In genomic region chr11:76763053-76763740, GRCm38 (mm10) we compare ENCODE assay signal across 8 mouse cellular contexts. TPM values are rescaled to one million over a fixed set of nuclear protein-coding genes. Genes with fewer than 3 reads are reported as not detected.
DNase-seq lines count a peak whose midpoint lies in the region; ATAC-seq lines count a peak whose summit lies in the region.

TSS of gene Gosr1 (minus strand) at chr11:76763579.

- peaks cover 0 to 3% of the 10 kb centered on the region in 2 experiments; a peak in 1 of 4 replicates for H3K4me1 ChIP-seq in heart, embryonic 14.5 days (ENCODE audit: control insufficient read depth in 2 of 2, insufficient read depth in 2 of 2, low read length in 2 of 2)
- peaks cover 8% of the 10 kb centered on the region for H3K4me1 ChIP-seq in liver, embryonic 13.5 days (replicated peaks)
- H3K4me1 ChIP-seq in stomach, embryonic 16.5 days (ENCODE audit: control insufficient read depth, insufficient read depth, low read length) = no peaks in the 10 kb centered on the region

- no peaks in the 10 kb centered on the region for H3K9me3 ChIP-seq in heart, embryonic 14.5 days (ENCODE audit: control insufficient read depth, low read length)
- no peaks in the 10 kb centered on the region for H3K9me3 ChIP-seq in liver, embryonic 13.5 days (replicated peaks)
- no peaks in the 10 kb centered on the region for H3K9me3 ChIP-seq in stomach, embryonic 16.5 days (replicated peaks; ENCODE audit: control insufficient read depth, low read length)

- no peaks in the 10 kb centered on the region; the same call in 1 of the 2 replicates for H3K27me3 ChIP-seq in heart, embryonic 14.5 days (ENCODE audit: control insufficient read depth, insufficient read depth, low read length)
- H3K27me3 ChIP-seq in liver, embryonic 13.5 days = no peaks in the 10 kb centered on the region
- no peaks in the 10 kb centered on the region for H3K27me3 ChIP-seq in stomach, embryonic 16.5 days (ENCODE audit: control insufficient read depth, insufficient read depth, low read length)

- peak; percentile 98 for DNase-seq in c-Kit-negative CD71-positive TER-119-positive erythroid progenitor cells, embryonic 14.5 days (ENCODE audit: low read depth, low spot score)
- DNase-seq in fibroblast of lung, adult 2 months (ENCODE audit: low read depth) = peak; percentile 85
- peak; percentile 94 for DNase-seq in kidney, postnatal 14 days
- DNase-seq in liver, embryonic 13.5 days = peak; percentile 88
- DNase-seq in neural tube, embryonic 10.5 days (ENCODE audit: extremely low spot score, low spot score) = peak; percentile 87

- peak within 1 kb of the TSS; percentile 99 for H3K9ac ChIP-seq in heart, embryonic 14.5 days (ENCODE audit: low read length)
- H3K9ac ChIP-seq in liver, embryonic 13.5 days = peak within 1 kb of the TSS; percentile 88
- peak within 1 kb of the TSS; percentile 84 for H3K9ac ChIP-seq in stomach, embryonic 16.5 days (ENCODE audit: low read length)

- under 1% methylated on average over 28 of the region's 28 CpGs for WGBS in heart, embryonic 14.5 days
- under 1% methylated on average over 28 of the region's 28 CpGs for WGBS in liver, embryonic 13.5 days (ENCODE audit: insufficient replicate concordance)
- WGBS in stomach, embryonic 16.5 days = 0% methylated on average over 28 of the region's 28 CpGs

- peaks cover 29% of the 10 kb centered on the region for H3K36me3 ChIP-seq in heart, embryonic 14.5 days (ENCODE audit: control insufficient read depth, insufficient read depth, low read length)
- H3K36me3 ChIP-seq in liver, embryonic 13.5 days = peaks cover 25% of the 10 kb centered on the region
- peaks cover 10% of the 10 kb centered on the region; the same call in 1 of the 2 replicates for H3K36me3 ChIP-seq in stomach, embryonic 16.5 days (ENCODE audit: control insufficient read depth, insufficient read depth, low read length)

- peak within 1 kb of the TSS; percentile 84 to 95 for H3K4me3 ChIP-seq in heart, embryonic 14.5 days (ENCODE audit: control insufficient read depth in 1 of 2, insufficient read depth in 1 of 2, low read depth in 1 of 2, low read length in 2 of 2)
- H3K4me3 ChIP-seq in liver, embryonic 13.5 days (replicated peaks) = peak within 1 kb of the TSS; percentile 77
- peak within 1 kb of the TSS; percentile 80 for H3K4me3 ChIP-seq in stomach, embryonic 16.5 days (replicated peaks; ENCODE audit: low read length)

- peak within 1 kb of the TSS; percentile 84 to 90 for H3K27ac ChIP-seq in heart, embryonic 14.5 days (replicated peaks in 1 of 2; ENCODE audit: control insufficient read depth in 1 of 2, insufficient read depth in 1 of 2, low read depth in 2 of 2, low read length in 2 of 2)
- H3K27ac ChIP-seq in liver, embryonic 13.5 days = peak within 1 kb of the TSS; percentile 72
- peak within 1 kb of the TSS; percentile 75 for H3K27ac ChIP-seq in stomach, embryonic 16.5 days (ENCODE audit: low read length)

- H3K4me2 ChIP-seq in heart, embryonic 14.5 days (ENCODE audit: low read length) = peak within 1 kb of the TSS; percentile 91
- H3K4me2 ChIP-seq in liver, embryonic 13.5 days = peak within 1 kb of the TSS; percentile 71
- H3K4me2 ChIP-seq in stomach, embryonic 16.5 days (ENCODE audit: low read depth, low read length) = peak within 1 kb of the TSS; percentile 65

- peak; percentile 99 for ATAC-seq in CD4-positive, CD25-positive, alpha-beta regulatory T cell, adult 4 months
- ATAC-seq in heart, embryonic 14.5 days (ENCODE audit: insufficient number of reproducible peaks, insufficient read depth, low FRiP score, low read depth) = peak; percentile 96
- peak; percentile 97 for ATAC-seq in liver, embryonic 13.5 days (ENCODE audit: low read depth)
- ATAC-seq in stomach, embryonic 16.5 days (ENCODE audit: insufficient read depth, low FRiP score) = peak; percentile 98

RNA-seq across cellular contexts. Expression of gene Gosr1, which starts in this region (rescaled TPM):
- 10 to 100 TPM; 49.2 to 62.6 TPM for polyA plus RNA-seq in CD4-positive, CD25-positive, alpha-beta regulatory T cell, adult 4 months (2017; shearing (Covaris generic))
- polyA plus RNA-seq in heart, embryonic 14.5 days (2014; fragmentation: Nextera tagmentation; extraction: Ambion mirVana) = 20.3 and 23.2 TPM in 2 replicates
- polyA plus RNA-seq in liver, embryonic 13.5 days (2015; fragmentation: Nextera tagmentation; extraction: Ambion mirVana) = 12.7 and 13.3 TPM in 2 replicates
- polyA plus RNA-seq in stomach, embryonic 16.5 days (2015; fragmentation: Nextera tagmentation; extraction: Ambion mirVana) = 26.4 and 30.0 TPM in 2 replicates

Comparison
In these comparisons a context has a peak if more than half of its experiments do, and no peak if none do; other contexts are left out.
1. Peak in every context shown above with its lines: DNase-seq, ATAC-seq, H3K4me3 ChIP-seq and H3K27ac ChIP-seq.